Mouse (Mus musculus): Measurements from ENCODE around the gene Dnlz.
"Not testable (repeated sequence)": the region's sequence is repeated elsewhere in the genome, so short reads cannot be mapped to it uniquely, and the experiment has no call there.

Gene Dnlz

DNA sequence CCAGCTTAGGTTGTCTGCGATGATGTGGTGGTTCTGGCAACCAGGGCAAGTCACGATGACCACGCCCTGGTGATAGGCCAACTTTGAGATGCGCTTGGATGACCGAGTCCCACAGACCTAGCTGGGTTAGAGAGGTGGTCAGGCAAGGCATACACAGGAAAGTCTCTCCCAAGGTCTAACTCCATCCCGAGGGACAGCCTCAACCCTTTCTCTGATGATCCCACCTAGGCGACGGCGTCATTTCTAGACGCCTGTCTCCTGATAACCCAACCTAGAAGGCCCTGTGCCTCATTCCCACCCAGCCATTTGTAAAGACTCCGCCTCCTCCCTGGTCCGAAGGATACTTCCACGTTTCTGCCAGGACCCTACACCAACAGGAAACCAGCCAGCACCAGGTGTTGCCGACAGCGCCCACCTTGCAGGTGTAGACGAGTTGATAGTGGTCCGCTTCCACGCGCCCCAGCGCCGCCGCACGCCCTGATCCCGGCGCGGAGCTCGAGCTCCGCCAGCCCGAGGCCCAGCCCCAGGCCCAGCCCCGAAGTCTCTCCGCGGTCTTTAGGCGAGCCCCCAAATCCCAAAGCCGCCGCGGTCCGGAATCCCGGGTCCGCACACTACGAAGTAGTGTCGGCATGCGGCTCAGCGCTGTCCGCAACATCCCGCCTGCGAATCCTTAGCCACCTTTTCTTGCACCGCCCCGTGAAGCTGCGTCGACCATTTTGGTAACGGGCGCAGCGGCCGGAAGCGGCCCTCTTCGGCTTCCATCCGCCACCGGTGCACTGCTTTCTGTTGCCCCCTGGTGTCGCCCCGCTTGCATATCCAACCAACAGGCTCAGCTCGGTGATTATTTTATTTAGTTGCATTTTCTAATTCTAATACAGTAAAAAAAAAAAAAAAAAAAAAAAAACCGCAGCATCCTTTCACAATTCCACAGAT is at the start of gene Dnlz:
Gene Dnlz (minus strand): TSS at position 753 of the 933 bp plus-strand sequence.
- DNase-seq = peak; percentile 97

DNA sequence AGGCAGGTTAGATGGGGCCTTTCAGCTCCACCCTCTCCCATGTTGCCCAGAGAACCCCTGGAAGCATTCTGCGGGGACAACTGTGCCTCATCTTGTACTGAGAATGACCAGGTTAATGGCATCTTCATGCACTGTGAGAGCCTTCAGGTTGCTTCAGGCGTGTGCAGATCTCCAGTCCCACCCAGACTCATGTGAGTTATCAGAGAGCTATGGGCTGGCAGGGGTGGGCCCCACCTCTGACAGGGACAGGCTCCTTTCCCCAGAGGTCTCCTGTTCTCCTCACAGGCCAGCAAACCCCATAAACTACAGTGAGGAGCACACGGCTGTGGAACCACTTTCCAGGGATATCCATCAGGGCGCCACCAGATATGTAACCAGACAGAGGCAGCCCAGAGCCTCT is 49.1 kb upstream of the Dnlz start:
- DNase-seq = no peak

DNA sequence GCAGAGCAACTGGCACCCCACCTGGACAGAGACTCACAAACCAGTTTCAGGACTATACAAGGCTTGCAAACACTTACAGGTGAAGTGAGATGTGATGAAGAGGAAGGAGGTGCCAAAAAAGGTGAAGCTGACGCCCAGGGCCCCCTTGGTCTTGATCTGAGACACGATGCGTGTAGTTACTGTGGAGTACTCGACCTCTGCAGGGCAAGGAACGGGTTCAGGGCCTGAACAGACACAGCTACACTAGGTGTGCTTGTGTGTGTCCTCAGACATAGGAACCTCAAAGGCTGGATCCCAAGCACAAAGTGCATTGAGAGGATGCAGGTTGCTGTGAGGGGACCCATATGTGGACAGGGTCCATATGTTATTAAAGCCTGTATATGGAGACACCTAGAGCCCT is 48.4 kb upstream of the Dnlz start:
- no peak for DNase-seq

DNA sequence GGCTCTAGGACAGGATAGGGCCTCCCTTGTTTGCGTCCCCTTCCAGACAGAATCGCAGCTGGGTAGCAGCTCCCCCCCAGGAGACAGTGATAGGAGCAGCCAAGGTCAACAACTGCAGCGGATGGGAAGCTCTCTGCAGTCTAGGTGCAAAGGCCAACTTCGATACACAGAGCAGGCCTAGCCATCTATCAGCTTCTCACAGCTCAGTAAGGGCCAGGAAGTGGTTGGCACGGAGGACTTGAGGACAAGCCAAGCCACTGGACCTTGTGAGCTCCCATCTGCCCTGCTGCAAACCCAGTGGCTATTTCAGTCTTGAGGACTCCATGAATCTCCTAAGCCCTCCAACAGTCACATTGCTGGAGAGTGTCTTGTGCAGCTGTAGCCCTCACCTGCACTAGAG is 47.7 kb upstream of the Dnlz start:
- DNase-seq = no peak

DNA sequence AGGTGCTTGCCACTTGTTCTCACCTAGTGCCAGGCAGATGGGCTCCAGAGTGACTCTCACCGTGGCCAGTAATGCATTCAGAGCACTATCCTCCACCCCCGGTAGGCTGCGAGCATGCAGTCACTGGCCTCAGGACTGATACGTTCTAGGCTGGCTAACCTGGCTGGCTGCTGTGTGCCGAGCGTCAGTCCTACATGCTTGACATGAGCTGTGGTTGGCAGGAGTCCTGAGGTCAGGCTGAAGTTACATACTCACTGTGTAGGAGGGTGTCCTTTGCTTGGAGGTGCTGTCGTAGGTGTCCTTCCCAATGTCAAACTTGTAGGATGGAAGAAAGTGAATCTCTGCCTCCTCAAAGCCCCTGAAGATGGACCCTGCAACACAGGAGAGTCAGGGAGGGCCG is 47.1 kb upstream of the Dnlz start:
- DNase-seq = no peak

DNA sequence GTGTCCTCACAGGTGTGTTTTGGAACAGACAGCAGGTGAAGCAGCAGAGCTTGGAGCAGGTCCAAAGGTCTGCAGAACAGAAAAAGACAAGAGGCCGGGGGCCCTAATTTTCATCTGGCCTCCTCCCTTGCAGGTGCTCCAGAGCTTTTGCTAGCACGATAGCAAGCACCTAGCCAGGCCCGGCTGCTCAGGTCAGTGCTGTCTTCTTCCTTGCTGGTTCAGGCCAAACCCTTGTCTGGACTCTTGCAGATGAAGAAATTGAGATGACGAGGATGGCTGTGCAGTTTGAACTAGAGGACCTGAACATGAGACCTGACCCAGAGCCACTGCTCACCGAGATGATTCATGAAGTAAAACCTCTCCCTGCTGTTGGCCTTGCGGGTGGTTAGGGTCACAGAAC is 39.7 kb upstream of the Dnlz start:
- DNase-seq = no peak

DNA sequence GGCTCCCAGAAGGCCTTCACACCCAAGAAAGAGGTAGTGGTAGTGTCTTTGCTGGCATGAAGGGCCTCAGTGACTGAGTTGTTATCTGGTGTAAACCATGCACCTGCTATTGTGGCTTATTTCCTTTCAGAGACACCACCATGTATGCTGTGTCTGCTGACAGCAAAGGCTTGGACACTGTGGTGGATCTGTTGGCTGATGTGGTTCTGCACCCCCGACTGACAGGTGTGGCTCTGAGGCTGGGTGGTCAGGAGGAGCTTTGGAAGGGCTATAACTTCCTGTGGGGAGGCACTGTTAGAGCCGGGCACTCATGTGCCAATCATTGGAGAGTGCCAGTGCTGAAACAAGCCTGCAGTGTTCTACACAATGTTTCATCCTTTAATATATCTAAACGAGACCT is 39.0 kb upstream of the Dnlz start:
- no peak for DNase-seq

DNA sequence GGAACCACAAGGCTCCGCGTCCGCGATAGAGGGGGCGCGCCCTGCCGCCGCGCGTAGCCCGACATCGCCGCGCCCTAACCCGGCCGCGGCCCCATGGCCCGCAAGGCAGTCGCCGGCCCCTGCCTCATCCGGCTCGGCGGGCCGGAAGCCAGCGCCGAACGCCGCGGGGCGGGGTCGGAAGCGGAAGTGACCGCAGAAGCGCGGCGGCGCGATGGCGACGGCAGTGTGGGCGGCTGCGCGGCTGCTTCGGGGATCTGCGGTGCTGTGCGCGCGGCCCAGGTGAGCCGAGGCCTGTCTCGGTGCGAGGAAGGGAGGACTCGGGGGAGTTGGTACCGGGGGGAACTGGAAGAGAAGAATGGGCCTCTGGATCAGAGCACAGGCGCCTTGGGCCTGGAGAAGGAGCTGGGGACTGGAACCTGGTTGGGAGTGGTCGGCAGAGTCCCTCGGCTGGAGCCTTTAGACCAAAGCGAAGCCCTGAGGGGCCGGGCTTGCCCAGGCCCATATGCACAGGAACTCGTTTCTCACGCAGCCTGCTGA is 37.3 kb upstream of the Dnlz start, which contains the start of the genes Entr1 and Pmpca:
Gene Entr1 (minus strand): TSS at position 163 of the 537 bp plus-strand sequence.
Gene Pmpca (plus strand): TSS at position 186 of the 537 bp plus-strand sequence.
- DNase-seq = peak; percentile 92 to 93

DNA sequence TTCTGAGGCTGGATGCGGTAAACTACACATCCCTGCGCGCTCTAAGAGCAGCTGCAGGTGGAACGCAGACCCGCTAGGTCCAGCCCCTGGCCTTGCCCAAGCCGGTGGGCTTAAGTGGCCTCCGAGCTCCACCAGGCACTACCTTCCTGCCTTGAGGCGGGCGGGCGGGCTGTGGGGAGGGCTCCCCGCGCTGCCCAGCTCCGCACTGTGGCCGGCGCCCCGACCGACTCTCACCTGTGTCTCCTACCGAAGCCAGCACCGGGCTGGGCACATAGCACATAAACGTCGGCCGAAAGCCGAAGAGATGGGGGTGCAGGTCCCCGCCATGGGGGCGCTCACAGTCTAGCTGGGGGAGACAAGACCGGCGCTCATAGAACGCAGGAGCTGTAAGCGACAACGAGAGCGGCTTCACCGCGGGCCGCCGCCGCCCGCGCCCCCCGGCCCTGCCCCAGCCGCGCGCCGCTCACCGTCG is 36.8 kb upstream of the Dnlz start:
- DNase-seq = no peak

DNA sequence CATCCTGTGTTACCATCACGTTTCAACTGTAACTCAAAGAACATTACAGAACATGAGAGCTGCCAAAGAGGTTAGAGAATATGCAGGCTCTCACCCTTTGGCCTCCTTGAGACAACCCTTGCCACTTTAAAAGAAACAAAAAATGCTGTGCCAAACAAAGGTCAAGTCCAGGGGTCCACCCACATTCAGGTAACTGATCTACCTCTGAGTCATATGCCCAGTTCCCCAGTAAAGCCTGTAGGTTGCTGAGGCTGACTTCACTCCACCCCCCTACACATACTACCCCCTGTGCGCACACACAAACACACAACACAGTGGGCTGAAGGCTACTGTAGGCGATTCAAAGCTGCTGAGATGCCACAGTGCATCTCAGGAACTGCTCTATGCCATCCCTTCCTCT is 35.8 kb upstream of the Dnlz start:
- no peak for DNase-seq

DNA sequence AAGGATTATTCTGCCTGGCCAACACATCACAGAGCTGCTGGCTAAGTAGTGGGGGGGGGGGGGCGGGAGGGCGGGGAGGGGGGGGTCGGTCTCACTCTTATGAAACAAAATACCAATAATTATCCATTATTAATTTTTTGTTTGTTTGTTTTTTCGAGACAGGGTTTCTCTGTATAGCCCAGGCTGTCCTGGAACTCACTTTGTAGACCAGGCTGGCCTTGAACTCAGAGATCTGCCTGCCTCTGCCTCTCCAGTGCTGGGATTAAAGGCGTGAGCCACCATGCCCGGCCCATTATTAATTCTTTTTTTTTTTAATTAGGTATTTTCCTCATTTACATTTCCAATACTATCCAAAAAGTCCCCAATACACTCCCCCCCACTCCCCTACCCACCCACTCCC is 29.0 kb upstream of the Dnlz start:
- not testable (repeated sequence) for DNase-seq

DNA sequence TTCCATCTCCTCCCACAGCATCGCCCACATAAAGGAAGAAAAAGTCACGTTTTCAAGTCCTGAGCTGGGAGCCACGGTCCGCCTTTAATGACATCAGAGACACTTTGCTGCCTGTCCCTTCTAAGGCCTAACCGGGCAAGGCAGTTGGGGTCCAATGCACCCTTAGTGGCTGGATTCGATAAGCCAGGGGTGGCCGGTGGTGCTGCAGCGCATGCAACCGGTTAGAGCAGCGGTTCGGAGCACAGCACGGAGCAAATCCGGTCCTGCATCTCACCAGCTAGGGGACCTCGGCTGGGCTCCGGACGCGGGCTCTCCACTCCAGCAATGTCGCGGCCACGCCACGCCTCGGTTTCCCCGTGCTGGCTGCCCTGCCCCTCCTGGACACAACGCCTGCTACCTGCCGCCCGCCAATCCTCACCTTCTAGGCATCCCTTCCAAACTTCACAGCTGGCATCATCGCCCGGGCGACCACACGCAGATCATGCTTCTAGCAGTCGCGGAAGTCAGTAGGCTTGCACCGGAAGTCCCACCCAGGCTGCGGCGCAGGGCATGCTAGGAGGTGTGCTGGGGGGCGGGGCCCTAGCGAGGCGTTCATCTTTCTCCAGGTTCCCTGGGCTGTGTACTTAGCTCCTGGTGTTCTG is 28.3 kb upstream of the Dnlz start, which contains the start of gene Snapc4:
Gene Snapc4 (minus strand): TSS at position 523 of the 641 bp plus-strand sequence.
- DNase-seq = peak; percentile 82 to 85

DNA sequence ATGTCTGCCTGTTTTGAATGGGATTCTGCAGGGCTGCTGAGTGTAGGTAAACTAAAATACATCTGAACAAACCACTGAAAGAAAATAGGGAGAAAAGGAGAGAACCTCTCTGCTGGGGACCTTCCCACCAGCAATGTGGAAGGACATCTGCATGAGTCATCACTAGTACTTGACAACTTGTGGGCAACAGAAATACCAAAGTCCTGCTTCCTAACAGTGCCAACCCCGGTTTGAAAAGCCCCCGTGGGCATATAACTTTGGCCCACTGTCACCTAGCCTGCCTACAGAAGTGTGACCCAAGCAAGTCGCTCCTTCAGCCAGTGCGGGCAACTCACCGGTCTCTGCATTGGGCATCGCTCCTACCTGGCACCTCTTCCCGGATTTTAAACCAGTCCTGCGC is 20.5 kb upstream of the Dnlz start:
- DNase-seq = no peak

DNA sequence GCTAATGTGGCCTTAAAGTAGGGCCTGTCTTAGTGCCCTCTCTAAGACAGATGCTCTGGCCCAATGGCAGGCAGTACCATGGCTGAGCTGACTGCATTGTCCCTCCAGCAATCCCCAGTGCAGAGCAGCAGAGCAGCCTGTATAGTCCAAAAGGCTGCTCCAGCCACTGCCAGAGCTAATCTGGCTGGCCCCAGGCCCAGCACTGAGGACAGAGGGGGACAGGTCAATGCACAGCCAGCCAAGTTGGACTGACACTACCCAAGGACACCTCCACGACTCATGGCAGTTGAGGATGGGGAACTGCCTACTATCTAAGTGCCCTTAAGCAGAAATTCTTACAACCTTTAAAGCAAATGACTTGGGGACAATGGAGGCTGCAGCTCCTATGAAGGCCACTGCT is 16.7 kb upstream of the Dnlz start:
- no peak for DNase-seq

DNA sequence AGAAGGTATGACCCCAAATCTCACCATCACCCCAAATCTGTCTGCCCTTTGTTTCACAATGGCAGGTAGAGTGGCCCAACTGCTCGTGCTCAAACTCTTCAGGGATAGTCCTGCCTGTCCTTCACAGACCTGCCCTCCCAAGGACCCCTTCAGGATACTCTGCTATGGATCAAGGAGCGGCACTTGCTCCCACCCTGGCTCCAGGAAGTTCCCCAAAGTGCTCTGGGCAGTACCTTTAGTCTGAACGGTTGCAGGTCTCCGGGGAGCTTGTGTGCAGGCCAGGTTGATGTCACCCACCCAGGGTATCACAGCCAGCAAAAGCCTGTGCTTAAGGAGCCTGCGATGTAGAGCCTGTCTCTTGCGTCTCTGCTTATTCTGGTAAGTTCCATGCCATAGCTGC is 16.0 kb upstream of the Dnlz start:
- DNase-seq = no peak

DNA sequence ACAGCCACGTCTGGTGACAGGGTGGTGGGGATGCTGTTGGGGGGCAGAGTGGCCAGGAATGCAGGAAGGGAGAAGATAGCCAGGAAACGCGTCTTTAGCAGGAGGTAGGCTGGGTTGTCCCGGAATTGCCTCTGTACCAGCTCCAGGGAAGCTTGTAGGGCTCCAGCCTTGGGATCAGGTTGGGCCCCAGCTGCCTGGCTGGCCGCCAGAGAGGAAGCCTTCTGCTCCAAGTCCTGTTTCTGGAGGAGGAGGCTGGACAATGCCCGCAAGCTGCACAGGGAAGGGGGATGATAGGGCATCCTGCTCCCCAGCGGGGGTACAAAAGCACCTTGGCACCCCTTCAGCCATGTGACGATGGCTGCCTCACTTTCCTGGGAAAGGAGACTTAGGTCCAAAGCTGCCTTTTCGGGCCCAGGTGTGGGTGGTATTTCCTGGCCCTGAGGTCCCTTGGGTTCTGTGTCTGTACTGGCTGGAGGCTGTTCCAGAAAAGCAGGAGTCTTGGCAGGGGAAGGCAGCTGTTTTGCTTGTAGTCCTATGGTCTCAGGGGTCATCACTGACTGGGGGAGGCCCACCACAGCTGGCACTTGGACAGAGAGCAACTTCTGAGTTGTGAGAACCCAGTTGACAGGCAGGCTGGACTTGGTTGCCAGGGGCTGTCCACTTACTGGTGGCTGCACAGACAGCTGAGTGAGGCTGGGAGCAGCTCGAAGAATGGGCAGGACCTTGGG is 13.0 kb upstream of the Dnlz start:
- peak; percentile 61 to 84 for DNase-seq

DNA sequence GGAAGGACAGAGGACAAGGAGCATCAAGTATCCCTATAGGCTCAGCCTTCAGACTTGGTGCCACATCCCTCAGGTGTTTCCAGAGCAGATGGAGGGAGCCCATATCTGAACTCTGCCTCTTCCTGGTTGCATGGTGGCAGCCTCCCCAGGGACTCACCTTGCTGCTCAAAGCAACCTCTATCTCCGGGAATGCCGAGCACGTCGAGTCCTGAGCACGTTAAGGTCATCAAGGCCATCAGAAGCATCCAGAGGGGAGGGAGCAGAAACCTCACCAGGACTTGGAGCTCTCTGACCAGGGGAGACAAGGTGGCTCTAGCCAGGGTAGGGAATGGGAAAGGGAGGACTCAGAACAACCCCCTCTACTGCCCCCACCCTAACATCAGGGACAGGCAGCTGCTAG is 11.6 kb upstream of the Dnlz start:
- no peak for DNase-seq

DNA sequence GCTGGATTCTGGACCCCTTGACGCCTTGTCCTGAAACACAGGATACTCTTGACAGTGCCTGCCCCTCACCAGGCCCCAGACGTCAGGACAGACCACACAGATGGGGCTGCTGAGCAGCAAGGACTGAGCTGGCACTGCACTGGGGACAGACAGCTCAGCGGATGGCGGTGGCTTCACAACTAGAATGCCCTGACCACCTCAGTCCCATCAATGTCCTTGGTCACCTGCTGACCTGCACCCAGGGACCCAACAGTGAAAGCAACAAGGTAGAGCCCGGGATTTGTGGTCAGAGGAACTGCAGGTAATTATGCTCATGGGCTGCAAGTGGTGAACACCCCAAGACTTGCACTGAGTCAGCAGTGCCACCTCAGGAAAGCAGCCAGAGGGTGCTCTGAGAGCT is 11.1 kb upstream of the Dnlz start:
- DNase-seq = peak in 1 of 2 experiments; percentile 7

DNA sequence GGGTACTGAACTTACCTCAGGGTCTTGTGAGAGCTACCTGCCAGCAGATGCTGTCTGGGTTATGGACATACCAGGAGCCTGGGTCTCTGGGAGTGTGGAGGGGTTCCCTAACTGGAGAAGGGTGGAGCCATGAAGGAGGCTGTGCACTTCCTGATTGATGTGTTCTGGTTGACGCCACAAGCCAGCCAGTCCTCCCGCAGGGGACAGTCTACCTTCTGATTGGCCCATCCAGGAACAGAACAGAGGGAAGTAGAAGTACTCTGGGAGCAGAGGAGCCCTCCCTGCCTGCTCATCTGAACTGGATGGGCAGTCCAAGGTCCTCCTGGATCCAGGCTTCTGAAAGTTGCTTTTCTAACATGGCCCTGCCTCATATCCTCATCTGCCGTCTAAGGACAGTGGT is 8.9 kb upstream of the Dnlz start, which contains the start of gene Card9:
Gene Card9 (minus strand): TSS at position 147 of the 400 bp plus-strand sequence.
- peak in 1 of 2 experiments; percentile 7 for DNase-seq

DNA sequence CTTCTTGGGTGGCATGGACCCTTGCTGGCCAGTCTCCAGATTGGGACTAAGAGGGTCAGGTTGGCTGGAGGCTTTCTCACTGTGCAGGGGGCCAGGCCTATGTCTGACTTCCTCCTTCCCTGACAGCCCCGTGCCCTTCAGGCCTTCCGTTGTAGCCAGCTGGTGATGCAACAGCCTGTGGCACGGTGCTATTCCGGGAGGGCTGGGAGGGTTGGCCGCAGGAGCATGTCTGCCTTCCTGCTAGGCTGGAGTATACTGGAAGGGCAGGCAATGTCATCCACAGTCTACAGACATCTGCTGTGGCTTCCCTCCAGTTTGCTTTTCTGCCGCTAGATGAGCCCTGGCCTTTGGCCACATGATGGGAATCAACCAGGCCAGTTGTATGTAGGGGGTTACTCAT is 8.1 kb upstream of the Dnlz start:
- peak; percentile 41 to 64 for DNase-seq

DNA sequence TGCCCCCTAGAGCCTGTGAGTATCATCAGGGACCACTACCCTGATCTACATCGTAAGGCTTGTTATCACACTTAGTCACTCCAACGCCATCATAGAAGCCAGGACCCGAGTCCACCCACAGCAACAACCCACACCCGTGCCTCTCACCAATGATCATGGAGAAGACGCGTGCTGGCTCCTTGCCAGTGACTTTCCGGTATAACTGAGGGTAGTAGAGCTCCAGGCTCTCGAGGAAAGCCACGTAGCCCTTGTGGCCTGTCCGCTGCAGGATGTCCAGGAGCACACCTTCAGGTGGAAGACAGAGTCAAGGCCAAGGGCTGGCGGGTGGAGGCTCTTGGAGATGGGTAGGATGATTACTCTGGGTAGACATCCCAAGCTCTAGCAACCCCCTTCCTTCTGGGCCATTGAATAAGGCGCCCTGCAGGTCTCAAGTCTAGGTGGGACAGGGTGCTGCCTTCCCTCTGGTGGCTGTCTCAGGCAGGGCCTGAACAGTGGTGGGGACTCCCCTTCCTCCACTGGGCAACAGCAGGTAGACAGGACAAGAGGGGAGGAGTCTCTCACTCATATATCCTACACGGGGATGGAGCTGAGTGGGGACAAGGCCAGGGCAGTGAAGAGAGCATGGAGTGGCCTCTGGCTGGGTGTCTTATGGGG is 6.9 kb upstream of the Dnlz start:
- peak in 1 of 2 experiments; percentile 21 for DNase-seq

DNA sequence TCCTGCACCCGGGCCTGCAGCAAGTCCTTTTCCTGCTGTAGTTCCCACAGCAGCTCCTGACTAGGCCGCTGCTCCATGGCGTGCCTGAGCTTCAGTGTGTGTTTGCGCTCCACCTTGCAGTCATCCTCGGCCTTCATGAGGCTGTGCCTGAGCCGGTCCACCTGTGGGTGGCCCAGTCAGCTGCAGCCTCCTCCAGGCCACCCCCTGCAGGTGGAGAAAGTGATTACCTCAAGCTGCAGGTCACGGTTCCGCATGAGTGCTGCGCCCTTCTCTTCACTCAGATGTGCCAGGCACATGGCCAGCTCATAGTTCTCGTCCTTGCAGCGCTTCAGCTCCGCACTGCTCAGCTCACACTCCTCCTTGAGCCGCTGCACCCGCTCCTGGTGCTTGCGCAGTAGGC is 5.6 kb upstream of the Dnlz start:
- DNase-seq = peak; percentile 34 to 54
